Mouse (Mus musculus) kidney, postnatal 0 days (tissue): ENCODE results near the gene Lrrc39. TPM values are rescaled to one million over a fixed set of nuclear protein-coding genes. Genes with fewer than 3 reads are reported as not detected.

Source experiments
- ATAC-seq: fragments of 200-750 bp; cut with Nextera tagmentation; replicated peaks from 2 replicates; pipeline ENCODE4 v1.8.0; 2017; ENCODE audit warnings: low read depth, moderate number of reproducible peaks, moderate TSS enrichment, moderate library complexity; ENCODE audit not compliant: low FRiP score
- DNase-seq: peaks from one replicate; pipeline ENCODE4 v3.0.0-alpha.2; 2016; ENCODE audit warnings: low spot score
- H3K27ac ChIP-seq: fragments of 300-500 bp; sonication (generic); 2 replicates; pipeline ENCODE4 v1.5.1; 2014; ENCODE audit warnings: mild to moderate bottlenecking
- H3K27me3 ChIP-seq: fragments of 300-500 bp; sonication (generic); 2 replicates; pipeline ENCODE4 v1.6.1; 2014; ENCODE audit warnings: low read length, mixed read lengths; ENCODE audit not compliant: insufficient read depth
- H3K36me3 ChIP-seq: fragments of 300-500 bp; sonication (generic); 2 replicates; pipeline ENCODE4 v1.6.1; 2014; ENCODE audit warnings: low read length, mixed read lengths; ENCODE audit not compliant: insufficient read depth
- H3K4me1 ChIP-seq: fragments of 300-500 bp; sonication (generic); replicated peaks from 2 replicates; pipeline ENCODE4 v1.6.1; 2014; ENCODE audit warnings: antibody characterized with exemption, low read length, mixed read lengths; ENCODE audit not compliant: insufficient read depth
- H3K4me2 ChIP-seq: fragments of 300-500 bp; sonication (generic); 2 replicates; pipeline ENCODE4 v1.6.1; 2014; ENCODE audit warnings: mild to moderate bottlenecking, low read length, moderate library complexity, mixed read lengths
- H3K4me3 ChIP-seq: fragments of 300-500 bp; sonication (generic); replicated peaks from 2 replicates; pipeline ENCODE4 v1.5.1; 2014; ENCODE audit warnings: low read depth, low read length
- H3K9ac ChIP-seq: fragments of 300-500 bp; sonication (generic); 2 replicates; pipeline ENCODE4 v1.6.1; 2014; ENCODE audit warnings: low read depth, low read length
- H3K9me3 ChIP-seq: fragments of 300-500 bp; sonication (generic); replicated peaks from 2 replicates; pipeline ENCODE4 v1.6.1; 2016; ENCODE audit warnings: low read length, inconsistent platforms, mixed read lengths
- CTCF ChIP-seq: IDR thresholded peaks from 2 replicates; pipeline ENCODE4 v1.5.1; 2016; ENCODE audit warnings: antibody characterized with exemption, low read depth, mild to moderate bottlenecking, moderate library complexity
- WGBS: fragments of 180-500 bp; shearing (Covaris S2); extraction: QIAGEN DNeasy Blood & Tissue Kit; methylation state at CpG from one replicate; pipeline ENCODE4 v1.1.7; 2014; 5-methylcytosine and 5-hydroxymethylcytosine counted together
- polyA plus RNA-seq: library from polyadenylated mRNA; unstranded; fragments of >200 nt; fragmentation: Nextera tagmentation; extraction: Ambion mirVana; gene quantifications from 2 replicates; pipeline ENCODE4 v1.2.1, GENCODE M21; 2015

Gene Lrrc39
- polyA plus RNA-seq, 1 experiment from 2014 or later: 0.39 TPM

- DNase-seq (no peak), ATAC-seq (no peak)
Observed at GRCm38 (mm10) chr3:116620636-116621370, 58.0 kb downstream of the Lrrc39 start.

GRCm38 (mm10) chr3:116622641-116623040, 59.9 kb downstream of the Lrrc39 start:
- DNase-seq (no peak), ATAC-seq (no peak)
- no peak overlapping the region for H3K27ac ChIP-seq
- H3K27me3 ChIP-seq: no peaks in the 10 kb centered on the region
- no peak overlapping the region for H3K4me2 ChIP-seq
- no peak for TF ChIP-seq CTCF
- no peak overlapping the region for H3K4me3 ChIP-seq
- no peak overlapping the region for H3K9ac ChIP-seq
- H3K4me1 ChIP-seq: no peaks in the 10 kb centered on the region
- no peaks in the 10 kb centered on the region for H3K9me3 ChIP-seq
- 0 out of 2 replicates have a peak, but pooled peaks cover 2% of the 10 kb centered on the region for H3K36me3 ChIP-seq
- 96% methylated on average over 7 of the region's 7 CpGs for WGBS

More at GRCm38 (mm10) chr3:116620636-116621370, 58.0 kb downstream of the Lrrc39 start:
- Histone ChIP-seq H3K4me1 (no peaks in the 10 kb centered on the region), H3K9ac (no peak overlapping the region), H3K36me3 (0 out of 2 replicates have a peak, but pooled peaks cover 2% of the 10 kb centered on the region), H3K27me3 (no peaks in the 10 kb centered on the region), H3K9me3 (no peaks in the 10 kb centered on the region), H3K4me3 (no peak overlapping the region), H3K4me2 (no peak overlapping the region), H3K27ac (no peak overlapping the region)
- 91% methylated on average over 7 of the region's 7 CpGs for WGBS
- TF ChIP-seq CTCF: no peak

GRCm38 (mm10) chr3:116631459-116631858, 68.7 kb downstream of the Lrrc39 start:
- no peak for TF ChIP-seq CTCF
- no peaks in the 10 kb centered on the region for H3K4me1 ChIP-seq
- no peak overlapping the region for H3K27ac ChIP-seq
- H3K4me2 ChIP-seq: no peak overlapping the region
- no peak overlapping the region for H3K4me3 ChIP-seq
- no peaks in the 10 kb centered on the region for H3K27me3 ChIP-seq
- 82% methylated on average over 1 of the region's 1 CpGs for WGBS
- H3K9me3 ChIP-seq: no peaks in the 10 kb centered on the region
- H3K36me3 ChIP-seq: peaks cover 33% of the 10 kb centered on the region
- no peak overlapping the region for H3K9ac ChIP-seq
- ATAC-seq: no peak
- no peak for DNase-seq

Other genes starting within 250 kb of the Lrrc39 start
- 12.8 and 12.9 TPM in 2 replicates for gene Cdc14a, start 138.9 kb upstream of the Lrrc39 start, polyA plus RNA-seq
- gene Rtca, start 54.8 kb upstream of the Lrrc39 start, polyA plus RNA-seq: 73.1 and 78.4 TPM in 2 replicates
- 12.6 and 15.1 TPM in 2 replicates for gene Dbt, start 49.9 kb upstream of the Lrrc39 start, polyA plus RNA-seq
- 10.0 and 11.4 TPM in 2 replicates for gene Sass6, start 32.0 kb downstream of the Lrrc39 start, polyA plus RNA-seq
- 15.9 and 18.5 TPM in 2 replicates for gene Trmt13, start 51.6 kb downstream of the Lrrc39 start, polyA plus RNA-seq
- gene Mfsd14a, start 99.7 kb downstream of the Lrrc39 start, polyA plus RNA-seq: 93.9 and 94.0 TPM in 2 replicates
- gene Gm43191, start 118.3 kb downstream of the Lrrc39 start, polyA plus RNA-seq: not detected in 2 replicates
- gene Slc35a3, start 149.9 kb downstream of the Lrrc39 start, polyA plus RNA-seq: 14.8 and 15.0 TPM in 2 replicates
- 12.8 and 12.9 TPM in 2 replicates for gene Agl, start 245.2 kb downstream of the Lrrc39 start, polyA plus RNA-seq